Mouse (Mus musculus) midbrain, embryonic 11.5 days (tissue): ENCODE results near the gene Slc7a6os. TPM values are rescaled to one million over a fixed set of nuclear protein-coding genes. Genes with fewer than 3 reads are reported as not detected.

ENCODE experiments used
- ATAC-seq: fragments of 200-750 bp; cut with Nextera tagmentation; 2 replicates; pipeline ENCODE4 v1.8.0; 2017; ENCODE audit warnings: moderate TSS enrichment, moderate library complexity; ENCODE audit not compliant: low FRiP score
- DNase-seq: peaks from one replicate; pipeline ENCODE4 v3.0.0; 2015; ENCODE audit warnings: low spot score; ENCODE audit errors: missing footprints
- H3K27ac ChIP-seq: fragments of 300-500 bp; sonication (generic); 2 replicates; pipeline ENCODE4 v1.5.1; 2014; ENCODE audit warnings: low read depth, low read length
- H3K27me3 ChIP-seq: fragments of 300-500 bp; sonication (generic); 2 replicates; pipeline ENCODE4 v1.6.1; 2014; ENCODE audit warnings: mild to moderate bottlenecking, low read length, moderate library complexity, mixed read lengths; ENCODE audit not compliant: control insufficient read depth, insufficient read depth
- H3K36me3 ChIP-seq: fragments of 300-500 bp; sonication (generic); 2 replicates; pipeline ENCODE4 v1.6.1; 2014; ENCODE audit warnings: mild to moderate bottlenecking, low read length, moderate library complexity, mixed read lengths; ENCODE audit not compliant: control insufficient read depth, insufficient read depth
- H3K4me1 ChIP-seq: fragments of 300-500 bp; sonication (generic); 2 replicates; pipeline ENCODE4 v1.6.1; 2014; ENCODE audit warnings: low read length; ENCODE audit not compliant: control insufficient read depth, insufficient read depth
- H3K4me2 ChIP-seq: fragments of 300-500 bp; sonication (generic); 2 replicates; pipeline ENCODE4 v1.6.1; 2014; ENCODE audit warnings: mild to moderate bottlenecking, moderate library complexity
- H3K4me3 ChIP-seq: fragments of 300-500 bp; sonication (generic); 2 replicates; pipeline ENCODE4 v1.5.1; 2014; ENCODE audit warnings: low read depth, low read length
- H3K9ac ChIP-seq: fragments of 300-500 bp; sonication (generic); 2 replicates; pipeline ENCODE4 v1.6.1; 2014; ENCODE audit warnings: low read length
- H3K9me3 ChIP-seq: fragments of 300-500 bp; sonication (generic); 2 replicates; pipeline ENCODE4 v1.6.1; 2016; ENCODE audit warnings: low read length; ENCODE audit not compliant: control insufficient read depth
- WGBS: fragments of 180-500 bp; shearing (Covaris S2); extraction: QIAGEN DNeasy Blood & Tissue Kit; methylation state at CpG from one replicate; pipeline ENCODE4 v1.1.7; 2014; 5-methylcytosine and 5-hydroxymethylcytosine counted together
- polyA plus RNA-seq: library from polyadenylated mRNA; unstranded; fragments of >200 nt; fragmentation: Nextera tagmentation; extraction: Ambion mirVana; gene quantifications from 2 replicates; pipeline ENCODE4 v1.2.1, GENCODE M21; 2014

Slc7a6os gene
- polyA plus RNA-seq, 1 experiment from 2014 or later: 41.5 TPM

GRCm38 (mm10) chr8:106189162-106189561 lies 21.6 kb downstream of the Slc7a6os start:
- H3K27ac ChIP-seq: no peak overlapping the region
- H3K36me3 ChIP-seq: peaks cover 8% of the 10 kb centered on the region; the same call in 1 of the 2 replicates
- no peak for ATAC-seq
- 91% methylated on average over 4 of the region's 4 CpGs for WGBS
- H3K4me1 ChIP-seq: no peaks in the 10 kb centered on the region
- DNase-seq: no peak
- no peak overlapping the region for H3K4me2 ChIP-seq
- H3K9ac ChIP-seq: no peak overlapping the region
- H3K27me3 ChIP-seq: no peaks in the 10 kb centered on the region
- no peak overlapping the region for H3K4me3 ChIP-seq
- H3K9me3 ChIP-seq: no peaks in the 10 kb centered on the region

GRCm38 (mm10) chr8:106186394-106186793 lies 24.3 kb downstream of the Slc7a6os start:
- no peak for ATAC-seq
- Histone ChIP-seq H3K36me3 (peaks cover 4% of the 10 kb centered on the region; the same call in 1 of the 2 replicates), H3K4me2 (no peak overlapping the region)

GRCm38 (mm10) chr8:106185628-106186270 lies 25.0 kb downstream of the Slc7a6os start:
- no peaks in the 10 kb centered on the region for H3K9me3 ChIP-seq
- H3K27ac ChIP-seq: no peak overlapping the region
- ATAC-seq (no peak), DNase-seq (no peak)
- no peak overlapping the region for H3K4me2 ChIP-seq
- no peak overlapping the region for H3K4me3 ChIP-seq
- WGBS: 94% methylated on average over 8 of the region's 8 CpGs
- H3K36me3 ChIP-seq: peaks cover 4% of the 10 kb centered on the region; the same call in 1 of the 2 replicates
- no peaks in the 10 kb centered on the region for H3K4me1 ChIP-seq
- H3K27me3 ChIP-seq: no peaks in the 10 kb centered on the region
- H3K9ac ChIP-seq: no peak overlapping the region

More at GRCm38 (mm10) chr8:106186394-106186793, 24.3 kb downstream of the Slc7a6os start:
- 93% methylated on average over 3 of the region's 3 CpGs for WGBS
- H3K4me3 ChIP-seq: no peak overlapping the region
- no peak for DNase-seq
- H3K9me3 ChIP-seq: no peaks in the 10 kb centered on the region
- H3K4me1 ChIP-seq: no peaks in the 10 kb centered on the region
- no peak overlapping the region for H3K9ac ChIP-seq
- no peak overlapping the region for H3K27ac ChIP-seq
- H3K27me3 ChIP-seq: no peaks in the 10 kb centered on the region

GRCm38 (mm10) chr8:106178428-106178827 lies 32.3 kb downstream of the Slc7a6os start:
- ATAC-seq: no peak
- 79% methylated on average over 2 of the region's 2 CpGs for WGBS

GRCm38 (mm10) chr8:106177594-106177993 lies 33.1 kb downstream of the Slc7a6os start:
- H3K27me3 ChIP-seq: no peaks in the 10 kb centered on the region
- no peak for DNase-seq
- WGBS: 80% methylated on average over 1 of the region's 1 CpGs
- no peak overlapping the region for H3K9ac ChIP-seq
- no peaks in the 10 kb centered on the region for H3K9me3 ChIP-seq
- H3K4me3 ChIP-seq: no peak overlapping the region
- no peak overlapping the region for H3K27ac ChIP-seq
- H3K36me3 ChIP-seq: no peaks in the 10 kb centered on the region
- no peak for ATAC-seq
- H3K4me2 ChIP-seq: no peak overlapping the region
- peaks cover 8% of the 10 kb centered on the region; the same call in 1 of the 2 replicates for H3K4me1 ChIP-seq

More at GRCm38 (mm10) chr8:106178428-106178827, 32.3 kb downstream of the Slc7a6os start:
- Histone ChIP-seq H3K27me3 (no peaks in the 10 kb centered on the region), H3K4me3 (no peak overlapping the region), H3K27ac (no peak overlapping the region), H3K9ac (no peak overlapping the region), H3K4me1 (peaks cover 8% of the 10 kb centered on the region; the same call in 1 of the 2 replicates), H3K9me3 (no peaks in the 10 kb centered on the region), H3K4me2 (no peak overlapping the region), H3K36me3 (no peaks in the 10 kb centered on the region; the same call in 1 of the 2 replicates)
- no peak for DNase-seq

- Histone ChIP-seq H3K9ac (no peak overlapping the region), H3K36me3 (no peaks in the 10 kb centered on the region), H3K9me3 (no peaks in the 10 kb centered on the region), H3K27me3 (no peaks in the 10 kb centered on the region), H3K4me3 (no peak overlapping the region), H3K4me2 (no peak overlapping the region; the same call in 1 of the 2 replicates), H3K27ac (no peak overlapping the region), H3K4me1 (peaks cover 8% of the 10 kb centered on the region; the same call in 1 of the 2 replicates)
- DNase-seq (no peak), ATAC-seq (no peak)
- WGBS: 10% methylated on average over 1 of the region's 1 CpGs
These were observed 33.8 kb downstream of the Slc7a6os start for GRCm38 (mm10) chr8:106176891-106177290.

GRCm38 (mm10) chr8:106173566-106173965 lies 37.2 kb downstream of the Slc7a6os start:
- ATAC-seq (no peak), DNase-seq (no peak)
- Histone ChIP-seq H3K4me2 (no peak overlapping the region), H3K36me3 (no peaks in the 10 kb centered on the region), H3K27ac (no peak overlapping the region), H3K9ac (no peak overlapping the region), H3K4me1 (peaks cover 12% of the 10 kb centered on the region; the same call in 1 of the 2 replicates), H3K27me3 (no peaks in the 10 kb centered on the region), H3K9me3 (no peaks in the 10 kb centered on the region), H3K4me3 (no peak overlapping the region)
- 90% methylated on average over 3 of the region's 3 CpGs for WGBS

- no peak overlapping the region for H3K27ac ChIP-seq
- DNase-seq: peak; percentile 90
- ATAC-seq: no peak
- H3K36me3 ChIP-seq: no peaks in the 10 kb centered on the region
- no peaks in the 10 kb centered on the region for H3K27me3 ChIP-seq
- H3K4me2 ChIP-seq: peak overlapping the region; percentile 82
- H3K9ac ChIP-seq: peak overlapping the region; percentile 90
- 59% methylated on average over 6 of the region's 6 CpGs for WGBS
- H3K4me3 ChIP-seq: peak overlapping the region; percentile 84
- H3K4me1 ChIP-seq: peaks cover 8% of the 10 kb centered on the region
- no peaks in the 10 kb centered on the region for H3K9me3 ChIP-seq
These were observed 40.7 kb downstream of the Slc7a6os start for GRCm38 (mm10) chr8:106169934-106170480.
